Mouse (Mus musculus): Measurements from ENCODE around the gene Fam240a.

DNA sequence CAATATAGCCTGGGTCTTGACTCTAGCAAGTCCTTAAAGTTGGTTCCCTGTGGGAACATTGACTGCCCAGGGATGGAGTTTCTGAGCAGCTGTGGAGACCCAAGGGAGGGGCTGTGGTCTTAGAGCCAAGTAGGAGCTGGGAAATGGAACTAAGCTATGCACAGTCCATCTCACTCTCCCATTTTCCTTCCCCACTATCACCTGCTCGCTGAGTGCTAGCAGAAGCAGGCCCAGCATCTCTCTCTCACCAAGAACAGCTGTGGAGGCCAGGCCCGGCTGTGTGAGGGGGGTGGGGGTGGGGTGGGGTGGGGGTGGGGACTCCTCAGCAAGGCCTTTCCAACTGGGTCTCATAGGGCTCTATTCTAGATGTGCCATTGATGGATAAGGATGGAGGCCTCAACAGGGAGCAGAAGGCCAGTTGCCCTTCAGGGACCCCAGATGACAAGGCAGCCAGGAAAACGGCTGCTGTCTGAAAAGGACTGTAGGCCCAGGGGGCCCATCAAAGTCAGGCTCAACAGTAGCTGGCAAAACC lies 41.9 kb downstream of the Fam240a start:
- no peak for TF ChIP-seq POLR2A (IDR thresholded peaks at IDR 0.05; ENCODE audit: extremely low read depth, insufficient read depth, low read length)
- TF ChIP-seq CTCF (IDR thresholded peaks at IDR 0.05; ENCODE audit: extremely low read depth, insufficient read depth, low read length), result no peak
